Mouse (Mus musculus) naive thymus-derived CD4-positive, alpha-beta T cell, adult 2 months (primary cell): ENCODE measurements at regions not wholly inside any gene's neighbourhood (a gene's known extent, or its start where the extent isn't known, plus 50 kb on each side); places are given as distances from the start of the nearest gene placed in this dataset.

Experiments used
- DNase-seq: peaks from one replicate; pipeline ENCODE4 v3.0.0-alpha.2; 2011; ENCODE audit warnings: low read depth

DNA sequence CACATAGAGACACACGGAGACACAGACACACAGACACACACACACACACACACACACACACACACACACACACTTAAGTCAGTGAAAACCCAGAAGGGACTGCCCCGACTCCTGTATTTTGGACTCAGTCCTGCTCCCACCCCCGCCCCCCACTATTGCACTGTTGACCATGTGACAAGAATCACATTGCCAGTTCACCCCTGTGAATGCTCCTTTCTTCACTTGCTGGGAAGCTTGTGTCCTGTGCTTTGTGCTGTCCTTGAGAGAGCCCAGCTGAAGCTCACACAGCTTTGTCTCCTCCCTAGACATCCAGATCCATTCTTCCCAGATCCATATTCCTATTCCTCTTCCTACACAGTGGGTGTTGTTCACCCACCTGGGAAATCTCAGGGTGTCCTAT, 400.0 kb downstream of the Cdh26 start:
- no peak for DNase-seq

DNA sequence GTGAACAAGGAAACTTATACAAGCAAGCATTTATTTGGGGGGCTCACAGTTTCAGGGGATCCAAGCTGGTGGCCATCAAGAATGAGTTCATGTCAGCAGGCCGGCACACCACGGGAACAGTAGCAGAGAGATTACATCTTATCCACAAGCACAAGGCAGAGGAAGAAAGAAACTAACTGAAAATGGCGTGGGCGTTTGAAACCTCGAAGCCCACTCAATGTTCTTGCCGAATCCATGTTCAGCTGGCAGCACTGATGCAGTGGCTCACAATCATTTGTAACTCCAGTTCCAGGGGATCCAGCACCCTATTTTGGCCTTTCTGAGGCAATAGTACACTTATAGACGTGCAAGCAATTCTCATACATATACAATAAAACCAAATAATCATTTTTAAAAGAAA, 404.7 kb downstream of the Cdh26 start:
- DNase-seq, result no peak

DNA sequence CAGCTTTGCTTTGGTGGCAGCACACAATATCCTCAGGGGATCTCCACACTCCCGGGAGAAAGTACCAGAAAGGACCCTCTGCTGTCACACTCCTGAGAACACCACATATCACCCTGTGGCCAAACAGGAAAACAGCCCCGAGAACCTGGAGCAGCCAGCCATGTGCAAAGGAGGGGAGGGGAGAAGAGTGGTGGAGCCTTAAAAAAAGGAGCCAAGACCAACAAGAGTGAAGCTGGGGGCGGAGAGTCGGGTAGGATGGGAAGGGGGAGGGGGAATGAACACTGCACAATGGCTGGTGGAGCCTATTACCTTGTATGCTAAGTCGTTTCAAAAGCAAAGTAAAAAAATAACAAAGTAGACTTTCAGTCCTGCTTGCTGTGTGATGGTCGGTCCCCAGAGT, 408.2 kb downstream of the Cdh26 start:
- no peak for DNase-seq

GRCm38 (mm10) chr2:178840975-178841374, 410.6 kb downstream of the Cdh26 start:
- DNase-seq, result no peak

DNA sequence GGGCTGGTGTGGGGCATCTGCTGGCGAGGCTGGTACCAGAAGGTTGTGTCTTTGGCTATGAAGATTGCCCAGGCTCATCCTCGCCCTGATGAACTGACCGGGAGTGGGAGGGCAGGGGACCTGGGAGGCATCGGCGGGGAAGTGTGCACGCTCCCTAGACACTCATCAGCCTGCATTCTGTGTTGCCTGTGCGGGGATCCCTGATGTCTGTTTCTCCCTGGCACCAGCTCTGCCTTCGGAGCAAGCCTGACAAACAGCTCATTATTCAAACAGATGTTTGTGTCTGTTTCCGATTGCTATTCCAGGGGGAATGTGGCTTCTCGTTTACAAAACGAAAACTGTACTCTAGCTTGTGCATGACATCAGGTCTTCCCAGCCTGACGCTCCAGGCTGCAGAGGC, 412.3 kb downstream of the Cdh26 start:
- no peak for DNase-seq

DNA sequence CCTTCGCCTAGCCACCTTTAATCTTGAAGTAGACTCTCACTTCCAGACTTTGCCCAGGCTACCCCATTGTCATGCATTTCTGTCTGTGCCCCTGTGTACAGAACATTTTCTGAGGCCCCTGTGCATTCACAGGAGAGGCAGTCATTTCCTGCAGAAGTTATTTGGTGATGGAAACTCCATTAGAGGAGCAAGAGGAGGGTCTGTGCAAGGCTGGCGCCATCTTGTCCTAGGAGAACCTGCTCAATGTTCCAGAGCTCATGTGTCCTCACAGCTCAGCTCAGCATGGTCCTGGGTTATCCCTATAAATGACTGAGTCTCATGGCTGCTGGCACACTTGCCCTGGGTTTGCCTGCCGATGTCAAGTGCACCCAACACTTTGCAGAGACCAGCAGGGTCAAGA, 413.1 kb downstream of the Cdh26 start:
- DNase-seq, result no peak

DNA sequence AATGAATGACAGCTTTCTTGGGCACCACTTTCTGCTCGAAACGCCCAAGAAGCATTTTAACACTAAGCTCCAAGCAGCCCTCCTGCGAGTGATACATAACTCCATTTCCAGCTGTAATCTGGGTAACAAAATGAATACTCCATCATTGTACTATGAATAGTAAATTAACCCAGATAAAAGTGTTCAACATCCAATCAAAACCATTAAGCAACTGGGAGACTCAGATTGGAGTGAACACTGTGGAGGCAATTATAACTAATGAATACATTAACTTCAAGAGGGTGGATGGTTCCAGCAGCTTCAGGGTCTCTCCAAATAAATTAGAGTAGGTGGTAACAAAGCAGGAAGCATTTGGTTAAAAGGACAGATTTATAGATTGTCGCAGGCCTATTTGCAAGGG, 414.2 kb downstream of the Cdh26 start:
- no peak for DNase-seq

DNA sequence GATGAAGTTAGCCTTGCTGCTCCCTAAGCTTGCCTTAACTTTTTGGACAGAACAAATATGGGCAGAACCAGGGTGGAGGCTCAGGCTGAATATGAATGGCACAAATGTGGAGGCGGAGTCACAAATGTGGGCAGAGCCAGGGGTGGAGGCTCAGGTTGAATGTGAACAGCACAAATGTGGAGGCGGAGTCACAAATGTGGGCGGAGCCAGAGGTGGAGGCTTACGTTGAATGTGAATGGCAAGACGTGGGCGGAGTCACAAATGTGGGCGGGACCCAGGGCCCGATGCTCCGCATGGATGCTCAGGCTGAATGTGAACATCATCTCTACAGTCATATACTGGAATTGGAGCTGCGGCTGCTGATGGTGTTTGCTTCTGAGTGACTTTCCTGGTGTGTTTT, 420.0 kb downstream of the Cdh26 start:
- DNase-seq, result no peak

- no peak for DNase-seq
Observed at GRCm38 (mm10) chr2:178850769-178851168, 420.4 kb downstream of the Cdh26 start.

DNA sequence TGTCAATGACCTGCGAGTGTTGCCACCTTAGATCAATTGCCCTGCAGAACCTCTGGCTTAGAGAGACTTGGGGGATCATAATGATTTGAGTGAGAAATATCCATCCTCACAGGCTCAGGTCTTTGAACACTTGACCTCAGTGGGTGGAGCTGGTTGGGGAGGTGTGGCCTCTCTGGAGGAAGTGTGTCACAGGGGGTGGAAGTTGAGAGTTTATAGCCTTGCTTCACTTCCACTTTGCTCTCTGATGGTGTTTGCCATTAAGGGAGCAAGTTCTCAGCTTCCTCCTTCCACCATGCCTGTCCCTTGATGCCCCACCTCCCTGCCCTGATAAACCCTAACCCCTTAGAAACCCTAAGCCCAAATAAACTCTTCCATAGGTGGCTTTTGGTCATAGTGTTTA, 423.7 kb downstream of the Cdh26 start:
- no peak for DNase-seq

GRCm38 (mm10) chr2:178854760-178855159, 424.4 kb downstream of the Cdh26 start:
- DNase-seq, result no peak

GRCm38 (mm10) chr2:178862620-178863019, 432.3 kb downstream of the Cdh26 start:
- DNase-seq, result no peak

- no peak for DNase-seq
Observed at GRCm38 (mm10) chr2:178867086-178867485, 436.8 kb downstream of the Cdh26 start.

- no peak for DNase-seq
Observed at GRCm38 (mm10) chr2:178869160-178869559, 438.8 kb downstream of the Cdh26 start.

- no peak for DNase-seq
Observed at GRCm38 (mm10) chr2:178878436-178878835, 448.1 kb downstream of the Cdh26 start.

- no peak for DNase-seq
Observed at GRCm38 (mm10) chr2:178885686-178886085, 455.4 kb downstream of the Cdh26 start.

- no peak for DNase-seq
Observed at GRCm38 (mm10) chr2:178888704-178889103, 458.4 kb downstream of the Cdh26 start.

DNA sequence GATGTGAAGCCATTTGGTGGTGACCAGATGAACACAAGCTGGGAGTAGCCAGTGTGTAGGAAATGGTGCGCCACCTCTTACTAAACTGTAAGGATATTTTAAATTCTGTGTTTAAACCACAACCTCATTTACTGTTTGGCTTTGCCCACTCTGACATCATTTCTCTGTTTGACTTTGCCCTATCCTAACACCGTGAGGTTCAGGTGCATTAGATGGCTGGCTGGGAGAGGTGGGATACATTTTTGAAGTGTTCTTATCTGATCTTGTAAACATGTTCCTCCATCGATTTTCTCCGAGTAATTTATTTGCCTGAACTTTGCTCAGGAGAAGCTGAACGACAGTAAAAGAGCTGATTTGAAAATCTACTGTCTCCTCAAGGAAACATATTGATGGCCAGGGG, 472.1 kb downstream of the Cdh26 start:
- DNase-seq, result no peak

- DNase-seq, result no peak
Observed at GRCm38 (mm10) chr2:178909325-178909724, 479.0 kb downstream of the Cdh26 start.

DNA sequence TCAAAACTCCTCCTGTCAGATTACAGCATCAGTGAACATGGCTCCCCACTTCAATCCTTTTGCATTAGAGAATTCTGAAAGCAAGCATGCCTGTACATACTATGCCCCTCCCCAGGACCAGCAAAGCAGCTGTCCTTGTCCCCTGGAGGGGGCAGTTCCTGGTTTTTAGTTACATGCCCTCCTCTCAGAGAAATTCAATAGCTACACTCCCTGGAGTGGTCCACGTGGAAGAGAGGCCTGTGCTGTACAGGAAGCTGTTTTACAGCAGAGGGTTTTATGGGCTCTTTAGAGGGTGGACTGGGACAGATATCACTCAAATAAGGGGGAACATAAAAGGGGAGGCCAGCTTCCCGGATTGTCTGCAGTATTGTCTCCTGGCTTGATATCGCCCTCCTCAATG, 481.3 kb downstream of the Cdh26 start:
- DNase-seq, result no peak

DNA sequence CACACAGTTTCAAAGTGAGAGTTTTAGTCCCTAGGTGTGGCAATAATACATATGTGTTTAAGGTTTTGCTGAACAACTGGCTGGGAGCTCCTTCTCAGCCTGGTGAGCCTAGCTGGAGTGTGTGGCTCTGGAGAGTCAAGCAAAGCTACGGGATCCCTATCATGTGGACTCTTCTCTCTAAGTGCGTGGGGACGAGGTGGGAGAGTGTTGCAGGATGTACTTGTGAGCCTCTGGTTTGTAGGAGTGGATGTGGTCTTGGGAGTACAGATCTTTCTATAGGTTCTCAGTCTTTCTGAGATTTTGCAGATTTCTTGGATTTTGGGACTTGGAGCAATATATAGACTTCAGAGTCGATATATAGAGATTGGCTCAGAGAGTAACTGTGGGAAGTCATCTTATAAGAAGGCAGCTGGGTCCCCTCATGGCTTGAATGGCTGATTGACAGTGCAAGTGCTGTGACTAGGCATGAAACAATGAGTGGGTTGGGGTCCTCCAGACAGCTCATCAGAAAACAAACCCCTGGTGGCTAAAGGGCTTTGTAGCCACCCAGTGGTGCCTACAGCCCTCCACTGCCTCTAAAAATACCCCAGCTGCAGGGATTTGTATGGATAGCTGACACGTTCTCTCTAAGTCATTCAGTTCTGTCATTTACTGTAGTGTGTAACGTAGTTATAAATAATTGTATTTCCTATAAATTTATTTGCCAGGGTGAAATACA, 486.1 kb downstream of the Cdh26 start:
- no peak for DNase-seq

DNA sequence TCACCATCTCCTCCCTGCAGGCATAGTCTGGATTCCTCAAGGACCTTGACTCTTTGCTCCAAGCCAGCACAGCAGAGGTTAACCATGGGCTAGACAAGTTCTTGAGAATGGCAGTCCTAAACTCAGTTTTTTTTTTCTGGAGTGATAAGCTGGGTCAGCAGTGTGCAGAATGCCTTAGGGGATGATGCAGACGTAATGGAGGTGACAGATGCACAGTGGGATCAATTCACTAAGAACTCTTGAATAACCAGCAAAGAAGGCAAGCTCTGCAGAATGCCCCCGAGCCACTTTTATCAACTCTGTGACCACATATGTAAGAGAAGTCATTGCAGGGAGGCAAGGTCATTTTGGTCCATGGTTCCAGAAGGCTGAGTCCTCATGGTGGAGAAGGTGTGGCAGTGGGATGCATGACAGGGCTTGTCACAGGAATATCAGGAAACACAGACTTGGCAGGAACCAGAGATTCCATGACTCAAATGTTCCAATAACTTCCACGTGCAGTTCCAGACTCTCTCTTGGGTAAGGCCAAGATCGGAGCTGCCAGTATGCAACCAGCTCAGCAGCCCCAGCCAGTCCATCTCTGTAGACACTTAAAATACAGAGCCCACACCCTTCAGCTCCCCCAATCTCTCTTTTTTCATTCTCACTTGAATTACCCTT, 494.3 kb downstream of the Cdh26 start:
- DNase-seq, result no peak

DNA sequence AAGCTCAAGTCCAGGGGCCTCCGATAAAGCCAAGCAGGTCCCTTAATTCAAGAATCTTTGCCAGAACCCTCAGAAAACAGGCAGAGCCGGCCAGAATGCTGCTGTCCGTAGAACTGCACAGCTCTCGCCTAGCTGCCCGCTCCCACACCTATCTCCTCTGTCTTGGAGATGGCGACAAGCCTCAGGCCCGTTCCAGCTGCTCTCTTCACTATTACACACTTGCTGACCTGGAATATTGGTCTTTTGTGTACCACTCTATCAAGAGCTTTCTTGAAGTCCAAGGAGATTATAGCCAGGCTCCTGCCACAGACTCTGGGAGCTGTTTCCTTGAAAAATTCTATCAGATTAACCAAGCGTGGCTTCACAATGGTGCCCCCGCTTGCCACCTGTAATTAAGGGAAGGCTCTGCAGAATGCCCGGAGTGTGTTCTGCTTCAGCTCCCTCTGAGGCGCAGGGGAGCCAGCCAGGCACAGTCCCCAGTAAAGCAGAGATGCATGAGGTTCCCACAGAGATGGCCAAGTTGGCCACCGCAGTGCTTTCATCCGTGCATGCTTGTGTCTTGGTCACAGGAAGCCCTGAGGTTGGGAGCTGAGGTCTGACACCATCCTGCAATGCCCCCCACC, 496.8 kb downstream of the Cdh26 start:
- DNase-seq, result no peak

- no peak for DNase-seq
Observed at GRCm38 (mm10) chr2:178929033-178929432, 498.7 kb downstream of the Cdh26 start.
